Mouse (Mus musculus) ES-CJ7 (cell line): Measurements from ENCODE around the gene Map2k6.

ENCODE experiments used
- DNase-seq: peaks from one replicate; pipeline ENCODE4 v3.0.0; 2011; ENCODE audit warnings: low read depth, low spot score

The Map2k6 gene

GRCm38 (mm10) chr11:110545416-110545815 is 146.5 kb downstream of the Map2k6 start:
- no peak for DNase-seq

- DNase-seq, result no peak
Observed at GRCm38 (mm10) chr11:110551471-110551967, 152.6 kb downstream of the Map2k6 start.

DNA sequence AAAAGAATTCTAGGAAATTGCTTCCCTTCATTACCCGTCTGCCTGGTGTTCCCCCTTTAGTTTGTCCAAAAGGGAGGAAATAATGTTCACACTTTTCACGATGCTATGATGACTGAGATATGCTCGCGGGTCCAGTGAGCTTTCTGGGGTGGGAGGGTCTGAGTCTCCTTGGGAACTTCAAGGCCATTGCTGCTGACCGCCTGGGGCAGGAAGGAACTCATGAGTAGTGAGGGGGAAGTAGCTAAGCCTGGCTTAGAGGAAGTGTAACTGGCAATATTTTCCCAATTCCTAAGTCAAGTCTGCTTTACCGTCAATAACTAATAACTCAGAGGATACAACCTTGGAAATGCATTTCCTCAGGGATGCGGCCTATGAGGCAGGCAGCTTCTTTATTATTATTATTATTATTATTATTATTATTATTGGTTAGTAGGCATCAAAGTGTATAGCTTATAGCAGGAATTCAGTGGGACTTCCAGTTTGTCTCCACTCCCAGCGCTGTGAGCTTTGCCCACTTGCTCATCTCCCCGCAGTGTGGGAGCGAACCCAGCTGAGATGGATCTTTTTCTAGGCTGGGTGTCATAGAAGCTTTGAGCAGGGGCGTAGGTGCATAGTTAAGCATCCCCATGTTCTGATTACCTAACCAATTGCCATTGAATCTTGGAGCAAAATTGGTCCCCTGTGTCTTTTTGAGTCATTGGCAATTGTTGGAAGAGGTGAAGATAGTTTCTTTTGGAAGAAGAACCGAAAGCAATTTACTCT is 163.6 kb downstream of the Map2k6 start:
- DNase-seq, result no peak

- no peak for DNase-seq
Observed at GRCm38 (mm10) chr11:110563272-110563671, 164.3 kb downstream of the Map2k6 start.

- DNase-seq, result no peak
Observed at GRCm38 (mm10) chr11:110563801-110564200, 164.9 kb downstream of the Map2k6 start.

- DNase-seq, result no peak
Observed at GRCm38 (mm10) chr11:110566307-110566706, 167.4 kb downstream of the Map2k6 start.

- DNase-seq, result peak; percentile 43
Observed at GRCm38 (mm10) chr11:110572548-110572947, 173.6 kb downstream of the Map2k6 start.
